Mouse (Mus musculus) ES-E14 (cell line): ENCODE results near the gene Tmem9b. TPM values are rescaled to one million over a fixed set of nuclear protein-coding genes. Genes with fewer than 3 reads are reported as not detected.

Experiments
- DNase-seq: peaks from one replicate; pipeline ENCODE4 v3.0.0-alpha.2; 2013; ENCODE audit warnings: low read depth, low spot score
- H3K27ac ChIP-seq: 2 replicates; pipeline ENCODE4 v1.5.1; 2012; ENCODE audit warnings: low read depth, mild to moderate bottlenecking, low read length, moderate library complexity, mixed read lengths; ENCODE audit not compliant: poor library complexity, insufficient read depth, severe bottlenecking
- H3K36me3 ChIP-seq: 2 replicates; pipeline ENCODE4 v1.6.1; 2012; ENCODE audit warnings: mild to moderate bottlenecking, low read length, moderate library complexity, mixed read lengths; ENCODE audit not compliant: control insufficient read depth, poor library complexity, insufficient read depth, severe bottlenecking
- H3K4me1 ChIP-seq, 2 experiments: fragments of 150-350 bp in 1 of 2; sonication (generic) in 1 of 2; 2 replicates each; pipeline ENCODE4 v1.6.1; 2012; ENCODE audit warnings: low read length in 2 of 2, mild to moderate bottlenecking in 1 of 2, mixed read lengths in 1 of 2; ENCODE audit not compliant: control insufficient read depth in 2 of 2, insufficient read depth in 2 of 2, poor library complexity in 1 of 2
- H3K4me3 ChIP-seq, 2 experiments: fragments of 150-350 bp in 1 of 2; sonication (generic) in 1 of 2; 2 replicates each; pipeline ENCODE4 v1.5.1; 2012; ENCODE audit warnings: low read length in 2 of 2, low read depth in 1 of 2, mild to moderate bottlenecking in 1 of 2, mixed read lengths in 1 of 2; ENCODE audit not compliant: insufficient read depth in 1 of 2, poor library complexity in 1 of 2, severe bottlenecking in 1 of 2
- H3K9ac ChIP-seq: 2 replicates; pipeline ENCODE4 v1.6.1; 2012; ENCODE audit warnings: low read depth, mild to moderate bottlenecking, low read length, mixed read lengths; ENCODE audit not compliant: poor library complexity, insufficient read depth, severe bottlenecking
- H3K9me3 ChIP-seq: fragments of 150-350 bp; sonication (generic); 2 replicates; pipeline ENCODE4 v1.6.1; 2012; ENCODE audit warnings: low read depth, mild to moderate bottlenecking, low read length; ENCODE audit not compliant: control insufficient read depth, insufficient read depth
- CHD2 ChIP-seq: IDR thresholded peaks from 2 replicates; pipeline ENCODE4 v1.6.1; 2014; ENCODE audit warnings: mild to moderate bottlenecking, low read depth, low read length, inconsistent platforms
- HCFC1 ChIP-seq: IDR thresholded peaks from 2 replicates; pipeline ENCODE4 v1.6.1; 2012; ENCODE audit warnings: low read length, inconsistent platforms, borderline replicate concordance; ENCODE audit not compliant: insufficient read depth
- MAFK ChIP-seq: IDR thresholded peaks from 2 replicates; pipeline ENCODE4 v1.6.1; 2014; ENCODE audit warnings: mild to moderate bottlenecking, low read depth, low read length, inconsistent platforms; ENCODE audit not compliant: insufficient read depth
- ZC3H11A ChIP-seq: IDR thresholded peaks from 2 replicates; pipeline ENCODE4 v1.6.1; 2012; ENCODE audit warnings: low read depth, mild to moderate bottlenecking, inconsistent platforms, low read length, borderline replicate concordance
- ZNF384 ChIP-seq: IDR thresholded peaks from 2 replicates; pipeline ENCODE4 v1.6.1; 2012; ENCODE audit warnings: low read depth, low read length, inconsistent platforms
- in situ Hi-C, 2 experiments: fragments of 600-800 bp; cut with MboI; formaldehyde crosslinking; loops; one replicate each; pipeline ENCODE4 v1.15.1; 2025; ENCODE audit warnings: low sequenced_read_pairs in 2 of 2, inconsistent platforms in 1 of 2; ENCODE audit not compliant: unreplicated experiment in 2 of 2
- total RNA-seq: library from RNA; depleted of rRNA; stranded (reverse); fragments of 300-350 nt; gene quantifications from 2 replicates; pipeline ENCODE4 v1.2.3, GENCODE M21; 2012; rRNA removed

Tmem9b gene
- total RNA-seq, 1 experiment = 17.2 TPM

- no peaks in the 10 kb centered on the region for H3K9me3 ChIP-seq
- H3K9ac ChIP-seq = no peak overlapping the region
- in situ Hi-C loops = no loop called here
- TF ChIP-seq ZNF384 (no peak), ZC3H11A (no peak), CHD2 (no peak), HCFC1 (no peak), MAFK (no peak)
- no peak for DNase-seq
- H3K27ac ChIP-seq = peak overlapping the region; percentile 82
- H3K36me3 ChIP-seq = no peaks in the 10 kb centered on the region
- H3K4me3 ChIP-seq = peak overlapping the region; percentile 22 to 45; a peak in 3 of 4 replicates
- H3K4me1 ChIP-seq = peaks cover 3 to 5% of the 10 kb centered on the region in 2 experiments; a peak in 2 of 4 replicates
Observed at GRCm38 (mm10) chr7:109694576-109695338, 57.9 kb downstream of the Tmem9b start.

- no peaks in the 10 kb centered on the region for H3K9me3 ChIP-seq
- DNase-seq = no peak
Observed at GRCm38 (mm10) chr7:109690961-109691360, 61.7 kb downstream of the Tmem9b start.

DNA sequence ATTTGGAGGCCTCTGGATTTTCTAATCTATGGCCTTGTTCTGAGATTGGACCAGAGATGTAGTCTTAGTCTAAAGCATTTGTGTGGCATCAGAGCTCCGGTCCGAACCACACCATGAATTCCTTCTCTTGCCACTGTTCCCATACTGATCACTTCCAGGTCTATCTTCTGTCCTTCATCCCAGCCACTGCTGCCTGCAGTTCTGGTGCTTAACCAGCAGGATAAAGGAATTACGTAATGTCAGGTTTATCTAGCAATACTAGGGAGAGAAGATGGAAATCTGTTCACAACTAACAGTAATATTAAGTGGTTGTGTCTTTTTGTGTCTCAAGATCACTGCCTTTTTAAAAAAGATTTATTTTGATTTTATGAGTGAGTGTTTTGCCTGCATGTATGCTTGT, 62.6 kb downstream of the Tmem9b start:
- Histone ChIP-seq H3K9ac (no peak overlapping the region), H3K27ac (no peak overlapping the region), H3K36me3 (no peaks in the 10 kb centered on the region), H3K9me3 (no peaks in the 10 kb centered on the region), H3K4me3 (no peak overlapping the region), H3K4me1 (peaks cover 0 to 7% of the 10 kb centered on the region in 2 experiments; a peak in 1 of 4 replicates)
- no peak for DNase-seq
- no peak for TF ChIP-seq MAFK
- in situ Hi-C loops = no loop called here

More at GRCm38 (mm10) chr7:109690961-109691360, 61.7 kb downstream of the Tmem9b start:
- no peak overlapping the region for H3K27ac ChIP-seq
- TF ChIP-seq HCFC1 = no peak
- TF ChIP-seq ZNF384 = no peak
- TF ChIP-seq ZC3H11A = no peak
- TF ChIP-seq MAFK = no peak
- TF ChIP-seq CHD2 = no peak
- H3K9ac ChIP-seq = no peak overlapping the region
- peaks cover 0 to 7% of the 10 kb centered on the region in 2 experiments; a peak in 1 of 4 replicates for H3K4me1 ChIP-seq
- no peaks in the 10 kb centered on the region for H3K36me3 ChIP-seq
- in situ Hi-C loops = no loop called here
- H3K4me3 ChIP-seq = no peak overlapping the region

GRCm38 (mm10) chr7:109686585-109687128, 66.0 kb downstream of the Tmem9b start:
- Histone ChIP-seq H3K4me1 (peaks cover 0 to 7% of the 10 kb centered on the region in 2 experiments; a peak in 1 of 4 replicates), H3K9me3 (no peaks in the 10 kb centered on the region), H3K9ac (no peak overlapping the region), H3K4me3 (no peak overlapping the region), H3K27ac (no peak overlapping the region), H3K36me3 (no peaks in the 10 kb centered on the region)
- in situ Hi-C loops = loop anchor here in 1 of 2 experiments (10.0 kb wide), 1 partner anchor 162 kb away; no protein-coding TSS in a partner anchor
- TF ChIP-seq HCFC1 = no peak
- TF ChIP-seq CHD2 = no peak
- no peak for TF ChIP-seq ZNF384
- no peak for TF ChIP-seq MAFK
- no peak for TF ChIP-seq ZC3H11A
- no peak for DNase-seq

Other genes starting within 250 kb of the Tmem9b start
- gene Trim66, start 244.7 kb downstream of the Tmem9b start, total RNA-seq = 0.32 and 0.62 TPM in 2 replicates
- gene Rpl27a, start 233.7 kb downstream of the Tmem9b start, total RNA-seq = 1,397 and 1,680 TPM in 2 replicates
- 25.6 and 34.6 TPM in 2 replicates for gene St5, start 49.3 kb downstream of the Tmem9b start, total RNA-seq
- 20.0 and 29.1 TPM in 2 replicates for gene Akip1, start 49.2 kb downstream of the Tmem9b start, total RNA-seq
- gene BC051019, start 29.0 kb downstream of the Tmem9b start, total RNA-seq = 0.48 and 1.3 TPM in 2 replicates
- not detected in 2 replicates for gene Ascl3, start 21.1 kb downstream of the Tmem9b start, total RNA-seq
- 0.58 and 0.98 TPM in 2 replicates for gene Nrip3, start 29.1 kb upstream of the Tmem9b start, total RNA-seq
- 0.58 and 0.89 TPM in 2 replicates for gene Scube2, start 112.8 kb upstream of the Tmem9b start, total RNA-seq
- 27.1 and 28.8 TPM in 2 replicates for gene Dennd5a, start 207.6 kb upstream of the Tmem9b start, total RNA-seq
- 154 and 161 TPM in 2 replicates for gene Tmem41b, start 234.1 kb upstream of the Tmem9b start, total RNA-seq